Mouse (Mus musculus): ENCODE data around the gene Tmem150c.

The Tmem150c gene

DNA sequence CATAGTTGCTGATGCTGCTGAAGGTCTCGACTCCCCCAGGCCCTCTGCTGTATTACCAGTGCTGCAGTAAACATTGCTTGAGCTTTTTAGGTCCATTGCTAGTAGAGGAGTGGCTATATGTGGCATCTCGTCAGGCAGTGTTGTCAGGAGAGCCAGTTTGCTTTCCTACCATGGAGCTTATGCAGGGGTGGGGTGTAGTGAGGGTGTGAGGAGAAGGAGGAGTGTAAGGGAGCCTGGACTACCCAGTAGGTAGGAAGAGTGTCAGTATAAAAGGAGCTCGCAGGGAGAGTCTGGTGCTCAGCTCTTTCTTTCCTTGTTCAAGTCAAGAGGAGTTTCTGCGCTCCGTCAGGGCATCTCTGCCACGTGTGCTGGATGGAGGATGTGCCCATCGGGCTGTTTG lies 106.9 kb downstream of the Tmem150c start:
- no peak for DNase-seq (ENCODE audit: low read depth)

GRCm38 (mm10) chr5:100049904-100050303 lies 109.7 kb downstream of the Tmem150c start:
- no peak for DNase-seq (ENCODE audit: low read depth)

- DNase-seq (ENCODE audit: low read depth): no peak
Measured at GRCm38 (mm10) chr5:100047871-100048270, 111.7 kb downstream of the Tmem150c start.

GRCm38 (mm10) chr5:100047143-100047640 lies 112.4 kb downstream of the Tmem150c start:
- DNase-seq (ENCODE audit: low read depth): no peak

GRCm38 (mm10) chr5:100046096-100046495 lies 113.5 kb downstream of the Tmem150c start:
- no peak for DNase-seq (ENCODE audit: low read depth)

DNA sequence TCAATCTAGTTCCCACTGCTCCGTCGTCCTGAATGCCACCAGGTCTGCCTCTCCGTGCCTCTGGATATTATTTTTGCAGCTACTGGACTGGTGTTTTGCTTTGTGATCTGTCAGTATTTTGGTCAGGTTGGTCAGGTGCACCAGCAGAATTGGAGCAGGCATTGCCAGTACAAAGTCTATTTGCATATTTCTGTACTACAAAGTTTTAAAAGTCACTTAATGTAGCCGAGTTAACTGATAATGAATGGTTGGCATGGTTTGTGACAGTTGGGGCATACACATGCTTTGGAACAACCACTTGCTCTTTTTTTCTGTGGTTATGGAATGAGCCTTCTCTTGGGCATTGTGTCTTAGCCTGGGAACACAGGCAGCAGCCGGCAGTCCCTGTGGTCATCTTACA lies 115.0 kb downstream of the Tmem150c start:
- DNase-seq (ENCODE audit: low read depth): no peak

DNA sequence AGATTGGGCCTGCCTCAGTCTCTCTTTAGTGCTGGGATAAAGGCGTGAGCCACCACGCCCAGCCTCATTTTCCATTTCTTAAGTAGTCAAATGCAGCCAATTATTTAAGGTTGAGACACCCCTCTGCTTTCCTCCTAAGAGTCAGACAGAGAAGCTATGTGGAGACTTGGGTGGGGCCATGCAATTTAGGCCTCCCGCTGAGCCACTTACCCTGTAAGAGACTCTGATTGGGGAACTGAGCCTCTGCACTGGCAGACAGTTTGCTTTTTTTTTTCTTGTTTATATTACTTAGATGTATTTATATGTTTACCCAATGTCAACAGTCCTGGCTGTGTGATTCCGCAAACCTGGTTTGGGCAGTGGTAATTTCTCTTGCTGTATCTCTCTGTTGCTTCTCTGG lies 115.6 kb downstream of the Tmem150c start:
- DNase-seq (ENCODE audit: low read depth): no peak

DNA sequence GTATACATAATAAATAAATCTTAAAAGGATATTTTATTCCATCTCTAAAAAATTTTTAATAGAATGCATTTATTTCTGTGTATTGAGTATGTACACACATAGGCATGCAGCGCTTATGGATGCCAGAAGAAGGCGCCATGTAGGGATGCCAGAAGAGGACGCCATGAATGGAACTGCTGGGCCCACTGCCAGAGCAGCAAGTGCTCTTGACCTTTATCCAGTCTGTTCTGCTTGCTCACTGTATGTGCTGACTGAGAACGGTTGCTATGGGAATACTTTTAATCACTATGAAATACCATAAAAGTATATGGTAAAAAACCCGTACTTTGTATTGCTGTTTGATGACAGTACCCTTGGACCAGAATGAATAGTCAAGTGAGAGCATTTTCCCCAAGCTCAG lies 116.2 kb downstream of the Tmem150c start:
- no peak for DNase-seq (ENCODE audit: low read depth)

DNA sequence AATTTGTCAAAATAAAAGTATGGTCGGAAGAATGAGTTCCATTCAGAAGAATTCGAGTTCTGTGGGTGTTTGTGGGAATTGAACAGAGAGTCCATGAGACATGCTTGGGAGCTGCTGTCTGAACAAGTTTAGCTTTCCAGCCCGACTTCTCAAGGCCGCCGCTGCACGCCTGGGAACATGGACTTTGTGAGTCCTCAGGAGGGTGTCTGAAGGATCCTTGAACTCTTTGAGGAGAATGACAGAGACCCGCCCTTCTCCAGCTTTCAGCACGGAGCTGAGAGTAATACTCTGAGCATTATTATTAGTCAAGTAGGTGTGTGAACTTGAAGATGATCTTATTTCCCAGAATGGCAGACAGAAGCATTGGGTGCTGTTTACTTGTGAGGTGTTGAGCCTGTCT lies 117.1 kb downstream of the Tmem150c start:
- no peak for DNase-seq (ENCODE audit: low read depth)

DNA sequence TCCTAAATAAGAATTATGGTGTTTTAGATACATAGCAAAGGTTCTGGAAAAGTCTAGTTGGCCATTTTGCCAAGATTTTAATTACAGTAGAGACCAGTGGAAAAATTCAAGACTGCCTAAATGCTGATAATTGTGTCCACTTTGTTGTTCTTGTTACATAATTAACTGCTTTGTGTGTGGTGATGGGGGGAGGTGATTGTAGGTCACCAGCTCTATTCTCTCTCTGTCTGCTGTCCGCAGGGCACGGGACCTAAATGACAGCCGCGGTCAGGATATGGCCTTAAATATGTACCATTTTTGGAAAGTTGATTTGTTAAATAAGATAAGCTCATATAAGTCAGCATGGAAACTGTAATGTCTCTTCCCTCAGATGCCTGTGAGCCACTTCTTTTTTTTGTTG lies 118.3 kb downstream of the Tmem150c start:
- DNase-seq (ENCODE audit: low read depth): no peak

- no peak for DNase-seq (ENCODE audit: low read depth)
Measured at GRCm38 (mm10) chr5:100040281-100040784, 119.3 kb downstream of the Tmem150c start.

- peak; percentile 98 for DNase-seq (ENCODE audit: low read depth)
Measured at GRCm38 (mm10) chr5:100039602-100040142, 119.9 kb downstream of the Tmem150c start, which contains the start of the genes Hnrnpdl and Enoph1. Gene Hnrnpdl (minus strand): TSS chr5:100039664. Gene Enoph1 (plus strand): TSS chr5:100039985.

GRCm38 (mm10) chr5:100038714-100039601 lies 120.7 kb downstream of the Tmem150c start:
- DNase-seq (ENCODE audit: low read depth): peak; percentile 98

DNA sequence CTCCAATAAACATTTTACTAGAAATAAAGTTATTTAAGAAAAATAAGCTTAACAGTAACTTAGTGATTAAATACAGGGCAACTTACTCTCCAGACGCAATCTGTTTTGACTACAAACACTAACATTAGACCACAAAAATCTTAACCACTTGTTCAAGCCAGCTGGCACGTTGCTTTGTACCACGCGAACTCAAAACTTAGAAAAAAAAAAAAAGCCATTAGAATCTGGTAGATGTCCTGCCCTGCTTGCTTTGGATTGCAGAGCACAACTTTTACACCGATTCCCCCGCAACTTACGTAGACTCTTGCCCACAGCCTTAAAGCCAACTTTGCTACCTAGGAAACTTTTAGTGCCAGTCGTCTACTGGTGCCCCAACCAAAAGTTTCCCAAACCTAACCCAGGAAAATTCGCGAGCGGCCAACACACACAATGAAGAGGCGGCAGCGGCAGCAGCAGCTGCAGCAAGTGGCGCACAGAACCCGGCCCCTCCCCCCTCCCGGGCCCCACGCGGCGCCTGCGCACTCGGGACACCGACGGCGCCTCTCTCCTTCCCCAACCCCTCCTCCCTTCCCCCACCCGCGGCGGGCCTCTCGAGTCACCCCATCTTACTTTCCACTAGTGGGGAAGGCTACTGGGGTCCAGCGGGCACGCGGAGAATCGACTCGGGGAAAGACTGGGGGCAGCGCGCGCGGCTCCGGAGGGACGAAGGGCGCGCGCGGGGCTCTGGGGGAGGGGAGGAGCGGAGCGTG lies 121.5 kb downstream of the Tmem150c start:
- peak; percentile 93 for DNase-seq (ENCODE audit: low read depth)

GRCm38 (mm10) chr5:100036681-100037080 lies 122.9 kb downstream of the Tmem150c start:
- peak; percentile 41 for DNase-seq (ENCODE audit: low read depth)

- no peak for DNase-seq (ENCODE audit: low read depth)
Measured at GRCm38 (mm10) chr5:100035950-100036349, 123.7 kb downstream of the Tmem150c start.

DNA sequence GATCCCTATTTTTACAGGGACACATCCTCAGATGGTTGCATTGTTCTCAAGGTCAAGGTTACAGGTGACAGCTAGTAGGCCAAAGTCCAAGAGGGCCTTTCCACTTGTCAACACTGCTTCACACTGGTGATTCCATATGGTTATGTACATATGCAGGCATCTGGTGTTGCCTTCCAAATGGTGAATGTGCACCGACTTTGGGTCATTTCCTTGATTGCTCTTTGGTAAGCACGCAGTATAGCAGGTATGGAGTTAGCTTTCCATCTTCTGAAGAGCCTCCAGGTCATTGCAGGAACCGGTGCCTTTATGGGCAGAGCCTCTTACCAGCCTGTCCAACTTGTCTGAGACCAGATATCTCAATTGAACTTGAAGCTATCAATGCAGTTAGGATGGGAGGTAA lies 127.0 kb downstream of the Tmem150c start:
- DNase-seq (ENCODE audit: low read depth): no peak

DNA sequence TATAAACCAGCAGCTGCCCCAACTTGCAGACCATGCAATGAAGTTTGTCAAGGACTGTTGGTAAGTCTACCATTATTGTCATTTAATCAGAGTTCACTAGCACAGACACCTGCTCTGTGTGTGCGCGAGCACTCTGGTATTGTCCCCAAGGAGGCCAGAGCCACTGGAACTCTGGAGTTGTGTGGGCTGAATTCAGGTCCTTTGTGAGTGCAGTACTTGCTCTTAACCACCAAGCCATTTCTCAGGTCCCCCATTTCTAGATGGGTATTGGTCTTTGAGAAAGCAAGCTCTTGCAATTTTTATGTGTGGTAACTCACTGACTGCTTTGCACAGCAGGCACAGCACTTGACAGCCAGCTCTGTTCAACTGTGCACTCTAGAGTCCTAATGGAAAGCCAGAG lies 127.5 kb downstream of the Tmem150c start:
- peak; percentile 35 for DNase-seq (ENCODE audit: low read depth)

DNA sequence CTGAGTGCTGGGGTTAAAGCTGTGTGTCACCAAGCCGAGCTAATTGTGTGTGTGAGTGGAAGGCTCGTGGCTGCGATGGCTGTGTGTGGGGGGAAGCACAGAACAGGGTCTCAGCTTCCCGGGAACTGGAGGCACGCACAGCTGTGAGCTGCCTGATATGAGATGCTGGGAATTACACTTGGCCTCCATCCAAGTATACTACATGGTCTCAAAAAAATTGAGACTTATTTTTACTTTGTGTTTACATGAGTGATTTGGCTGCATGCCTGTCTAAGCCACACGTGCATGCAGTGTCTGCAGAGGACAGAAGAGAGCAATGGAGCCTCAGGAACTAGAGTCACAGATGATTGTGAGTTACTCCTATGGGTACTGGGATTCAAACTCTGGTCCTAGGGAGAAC lies 129.5 kb downstream of the Tmem150c start:
- DNase-seq (ENCODE audit: low read depth): no peak

Measured in naive thymus-derived CD4-positive, alpha-beta T cell, adult 2 months (primary cell).